Mouse (Mus musculus): ENCODE results near the gene Gtf3c1.
"Not testable (repeated sequence)": the region's sequence is repeated elsewhere in the genome, so short reads cannot be mapped to it uniquely, and the experiment has no call there.

The Gtf3c1 gene

GRCm38 (mm10) chr7:125707593-125708022 lies at the start of gene Gtf3c1, which contains the start of gene D430042O09Rik:
Gtf3c1 (minus strand) TSS chr7:125707780.
D430042O09Rik (plus strand) TSS chr7:125707888.
- peak; percentile 99 to 100 for DNase-seq

GRCm38 (mm10) chr7:125756806-125757205 lies 49.2 kb upstream of the Gtf3c1 start:
- no peak for DNase-seq

- DNase-seq, result no peak
Observed at GRCm38 (mm10) chr7:125753326-125753715, 45.7 kb upstream of the Gtf3c1 start.

GRCm38 (mm10) chr7:125752699-125753325 lies 45.2 kb upstream of the Gtf3c1 start:
- DNase-seq, result no peak

GRCm38 (mm10) chr7:125748186-125748585 lies 40.6 kb upstream of the Gtf3c1 start:
- DNase-seq, result no peak

- DNase-seq, result peak in 1 of 2 experiments; percentile 15
Observed at GRCm38 (mm10) chr7:125747316-125747690, 39.7 kb upstream of the Gtf3c1 start.

GRCm38 (mm10) chr7:125746621-125747315 lies 39.2 kb upstream of the Gtf3c1 start:
- DNase-seq, result no peak

GRCm38 (mm10) chr7:125744774-125745173 lies 37.2 kb upstream of the Gtf3c1 start:
- no peak for DNase-seq

- DNase-seq, result peak; percentile 67 to 82
Observed at GRCm38 (mm10) chr7:125741271-125741703, 33.7 kb upstream of the Gtf3c1 start.

GRCm38 (mm10) chr7:125740521-125740920 lies 32.9 kb upstream of the Gtf3c1 start:
- no peak for DNase-seq

GRCm38 (mm10) chr7:125736366-125737015 lies 28.9 kb upstream of the Gtf3c1 start:
- peak; percentile 64 to 74 for DNase-seq

GRCm38 (mm10) chr7:125733791-125734190 lies 26.2 kb upstream of the Gtf3c1 start:
- no peak for DNase-seq

GRCm38 (mm10) chr7:125731679-125732078 lies 24.1 kb upstream of the Gtf3c1 start:
- DNase-seq, result peak; percentile 50 to 77

- no peak for DNase-seq
Observed at GRCm38 (mm10) chr7:125723189-125723972, 15.8 kb upstream of the Gtf3c1 start.

GRCm38 (mm10) chr7:125722127-125722526 lies 14.5 kb upstream of the Gtf3c1 start:
- DNase-seq, result peak in 1 of 2 experiments; percentile 49

- no peak for DNase-seq
Observed at GRCm38 (mm10) chr7:125721033-125721432, 13.5 kb upstream of the Gtf3c1 start.

GRCm38 (mm10) chr7:125720370-125720769 lies 12.8 kb upstream of the Gtf3c1 start:
- no peak for DNase-seq

- DNase-seq, result peak in 1 of 2 experiments; percentile 44
Observed at GRCm38 (mm10) chr7:125717612-125718011, 10.0 kb upstream of the Gtf3c1 start.

- no peak for DNase-seq
Observed at GRCm38 (mm10) chr7:125716724-125717123, 9.1 kb upstream of the Gtf3c1 start.

GRCm38 (mm10) chr7:125714803-125715202 lies 7.2 kb upstream of the Gtf3c1 start:
- no peak for DNase-seq

GRCm38 (mm10) chr7:125713542-125714055 lies 6.0 kb upstream of the Gtf3c1 start:
- not testable (repeated sequence) for DNase-seq

GRCm38 (mm10) chr7:125708100-125708499 lies 520 bp upstream of the Gtf3c1 start:
- no peak for DNase-seq

- DNase-seq, result peak; percentile 78 to 89
Observed at GRCm38 (mm10) chr7:125707186-125707585, 394 bp downstream of the Gtf3c1 start.

All from kidney, postnatal 25 days (tissue).